Comparison of ENCODE assay signal across 8 mouse cellular contexts in the genomic region with DNA sequence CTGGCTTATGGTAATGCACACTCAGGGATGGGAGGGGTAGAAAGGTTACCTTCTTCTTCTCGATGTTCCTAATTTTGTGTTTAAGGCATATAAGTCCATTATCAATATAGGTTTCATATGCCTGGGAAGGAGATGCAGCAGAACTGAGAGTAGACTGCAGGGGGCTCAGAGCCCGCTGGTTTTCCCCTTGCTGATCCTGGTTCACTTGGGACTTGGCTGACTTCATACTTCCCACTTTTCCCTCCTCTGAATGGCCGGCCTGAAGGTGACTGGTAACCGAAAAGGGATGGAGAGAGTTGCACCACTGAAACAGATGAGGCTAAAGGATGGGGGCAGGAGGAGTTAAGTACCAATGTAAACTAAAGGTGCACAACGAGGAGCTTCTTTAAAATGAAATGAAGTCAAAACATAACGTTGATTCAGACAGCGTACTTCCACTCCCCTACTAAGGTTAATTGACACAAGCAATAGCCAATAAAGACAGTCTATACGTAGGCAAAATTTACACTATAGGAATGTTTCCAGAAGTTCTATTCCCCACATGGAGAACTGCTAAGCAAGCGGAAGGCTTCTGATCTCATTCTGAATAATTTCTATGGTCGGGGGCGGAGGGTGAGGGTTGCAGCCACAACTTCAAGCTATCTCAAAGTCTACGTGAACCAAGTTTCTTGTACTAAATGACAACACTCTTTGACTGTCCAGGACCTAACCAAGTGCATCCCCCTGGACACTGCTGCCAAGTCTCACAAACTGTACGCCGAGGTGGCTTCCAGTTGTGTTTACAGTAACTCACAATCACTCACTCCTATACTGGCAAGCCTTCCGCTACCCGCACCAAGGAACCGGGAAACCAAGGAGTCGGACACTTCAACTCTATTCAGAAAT. TPM values are rescaled to one million over a fixed set of nuclear protein-coding genes. Genes with fewer than 3 reads are reported as not detected.
DNase-seq lines count a peak whose midpoint lies in the region; ATAC-seq lines count a peak whose summit lies in the region.

No protein-coding gene starts in this region.

- intact Hi-C loops in left cerebral cortex, postnatal 36 days (cut with DNase I) = no loop called here

- peak overlapping the region; percentile 77 for H3K9ac ChIP-seq in forebrain, embryonic 14.5 days (ENCODE audit: low read length)

- 14% methylated on average over 18 of the region's 18 CpGs for WGBS in forebrain, embryonic 14.5 days
- WGBS in midbrain, embryonic 10.5 days = 18% methylated on average over 18 of the region's 18 CpGs

- ATAC-seq in forebrain, embryonic 14.5 days = no peak; the same call in 1 of the 2 replicates

- 0 out of 2 replicates have a peak, but pooled peaks cover 3% of the 10 kb centered on the region for H3K4me1 ChIP-seq in forebrain, embryonic 14.5 days (ENCODE audit: control insufficient read depth, insufficient read depth, low read length)
- H3K4me1 ChIP-seq in midbrain, embryonic 10.5 days = peaks cover 10% of the 10 kb centered on the region

- DNase-seq in left cerebral cortex, adult 18-20 months (ENCODE audit: low spot score in 2 of 2) = peak; percentile 1 to 12
- DNase-seq in left cerebral cortex, postnatal 36 days (ENCODE audit: low spot score in 2 of 2) = no peak
- peak; percentile 24 for DNase-seq in adipocyte (ENCODE audit: low spot score)
- peak; percentile 8 for DNase-seq in forebrain, embryonic 14.5 days (ENCODE audit: low spot score)
- DNase-seq in kidney, postnatal 14 days = peak; percentile 6
- no peak for DNase-seq in midbrain, embryonic 10.5 days (ENCODE audit: low spot score)
- peak; percentile 14 for DNase-seq in thymus, postnatal 14 days
- no peak for DNase-seq in T-cell, adult 2 months (ENCODE audit: low spot score)

- H3K36me3 ChIP-seq in forebrain, embryonic 14.5 days (ENCODE audit: control insufficient read depth, insufficient read depth, low read length) = no peaks in the 10 kb centered on the region
- H3K36me3 ChIP-seq in midbrain, embryonic 10.5 days = no peaks in the 10 kb centered on the region

- no peaks in the 10 kb centered on the region for H3K9me3 ChIP-seq in forebrain, embryonic 14.5 days (replicated peaks; ENCODE audit: control insufficient read depth, low read length)
- H3K9me3 ChIP-seq in midbrain, embryonic 10.5 days (replicated peaks) = no peaks in the 10 kb centered on the region

- H3K4me2 ChIP-seq in forebrain, embryonic 14.5 days (ENCODE audit: low read length) = peak overlapping the region; percentile 92

- H3K27me3 ChIP-seq in forebrain, embryonic 14.5 days (replicated peaks; ENCODE audit: control insufficient read depth, insufficient read depth, low read length) = no peaks in the 10 kb centered on the region
- no peaks in the 10 kb centered on the region for H3K27me3 ChIP-seq in midbrain, embryonic 10.5 days (ENCODE audit: low read depth, poor library complexity, severe bottlenecking)

- H3K4me3 ChIP-seq in forebrain, embryonic 14.5 days (ENCODE audit: low read depth, low read length) = peak overlapping the region; percentile 76
- H3K4me3 ChIP-seq in midbrain, embryonic 10.5 days = peak overlapping the region; percentile 88

- peak overlapping the region; percentile 85; the same call in 1 of the 2 replicates for H3K27ac ChIP-seq in forebrain, embryonic 14.5 days (ENCODE audit: low read depth, low read length)
- peak overlapping the region; percentile 94 for H3K27ac ChIP-seq in midbrain, embryonic 10.5 days (replicated peaks)

RNA-seq across cellular contexts. Expression of gene Caprin2, which starts 0.9 kb away (rescaled TPM):
- 1 to 10 TPM; 7.1 to 9.0 TPM for total RNA-seq in left cerebral cortex, adult 18-20 months (2021)
- 1 to 10 TPM; 7.2 to 7.6 TPM for total RNA-seq in left cerebral cortex, postnatal 36 days (2021)
- polyA plus RNA-seq in forebrain, embryonic 14.5 days (2014; fragmentation: Nextera tagmentation; extraction: Ambion mirVana) = 5.0 and 6.3 TPM in 2 replicates
- 22.4 and 24.0 TPM in 2 replicates for polyA plus RNA-seq in midbrain, embryonic 10.5 days (2016; fragmentation: Nextera tagmentation; extraction: Ambion mirVana)

RNA-seq across cellular contexts. Expression of gene Sinhcaf, which starts 51.1 kb away (rescaled TPM):
- total RNA-seq in left cerebral cortex, adult 18-20 months (2021) = 1 to 10 TPM; 1.9 to 2.1 TPM
- 1 to 10 TPM; 1.3 to 3.2 TPM for total RNA-seq in left cerebral cortex, postnatal 36 days (2021)
- 137 and 152 TPM in 2 replicates for polyA plus RNA-seq in forebrain, embryonic 14.5 days (2014; fragmentation: Nextera tagmentation; extraction: Ambion mirVana)
- polyA plus RNA-seq in midbrain, embryonic 10.5 days (2016; fragmentation: Nextera tagmentation; extraction: Ambion mirVana) = 322 and 341 TPM in 2 replicates

Comparison
In these comparisons a context has a peak if more than half of its experiments do, and no peak if none do; other contexts are left out.
1. DNase-seq: peak in left cerebral cortex, adult 18-20 months (2 of 2), adipocyte (single experiment), forebrain, embryonic 14.5 days (single experiment), kidney, postnatal 14 days (single experiment) and thymus, postnatal 14 days (single experiment); none in left cerebral cortex, postnatal 36 days (0 of 2), midbrain, embryonic 10.5 days (single experiment) and T-cell, adult 2 months (single experiment).